Mouse (Mus musculus) cerebellum, adult 9-10 months (tissue): ENCODE measurements around the gene Habp2.

Source experiments
- DNase-seq: peaks from one replicate; pipeline ENCODE4 v3.0.0; 2022

The Habp2 gene

GRCm38 (mm10) chr19:56364563-56364962 lies 77.6 kb downstream of the Habp2 start:
- DNase-seq = no peak

GRCm38 (mm10) chr19:56366168-56366567 lies 79.2 kb downstream of the Habp2 start:
- no peak for DNase-seq

- no peak for DNase-seq
Observed at GRCm38 (mm10) chr19:56366625-56367024, 79.7 kb downstream of the Habp2 start.

- no peak for DNase-seq
Observed at GRCm38 (mm10) chr19:56367778-56368177, 80.8 kb downstream of the Habp2 start.

GRCm38 (mm10) chr19:56368912-56369311 lies 82.0 kb downstream of the Habp2 start:
- no peak for DNase-seq
